Mouse (Mus musculus): ENCODE measurements at regions not wholly inside any gene's neighbourhood (a gene's known extent, or its start where the extent isn't known, plus 50 kb on each side); places are given as distances from the start of the nearest gene placed in this dataset.

DNA sequence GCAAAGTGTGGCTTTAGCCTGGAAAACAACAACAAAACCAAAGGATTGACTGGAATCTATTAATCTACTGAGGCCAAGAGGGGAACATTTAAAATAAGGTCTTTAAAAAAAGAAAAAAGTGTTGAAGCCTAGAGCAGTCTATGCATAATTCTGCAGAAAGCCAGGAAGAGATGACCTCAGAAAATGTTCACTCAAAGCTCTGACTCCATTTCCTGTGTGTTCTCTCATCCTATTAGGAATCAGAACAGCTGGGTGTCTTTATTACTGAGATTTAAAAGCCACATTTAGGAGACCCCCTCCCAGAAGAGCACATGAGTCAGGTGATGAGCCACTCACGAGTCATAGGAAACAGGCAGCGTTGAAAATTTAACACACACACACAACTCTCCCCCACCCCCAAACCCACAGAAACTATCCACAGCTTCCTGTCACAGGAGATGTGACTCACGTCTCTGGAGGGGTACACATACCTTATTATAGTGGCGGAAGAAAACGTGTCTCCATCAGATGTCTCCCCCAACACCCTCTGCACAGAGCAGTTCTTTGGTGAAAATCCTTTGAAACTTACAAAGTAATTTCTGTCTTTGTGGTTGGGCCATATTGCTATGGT is 140.2 kb upstream of the Hmga2 start:
- in situ Hi-C loops (cut with MboI, MseI), result no loop called here

DNA sequence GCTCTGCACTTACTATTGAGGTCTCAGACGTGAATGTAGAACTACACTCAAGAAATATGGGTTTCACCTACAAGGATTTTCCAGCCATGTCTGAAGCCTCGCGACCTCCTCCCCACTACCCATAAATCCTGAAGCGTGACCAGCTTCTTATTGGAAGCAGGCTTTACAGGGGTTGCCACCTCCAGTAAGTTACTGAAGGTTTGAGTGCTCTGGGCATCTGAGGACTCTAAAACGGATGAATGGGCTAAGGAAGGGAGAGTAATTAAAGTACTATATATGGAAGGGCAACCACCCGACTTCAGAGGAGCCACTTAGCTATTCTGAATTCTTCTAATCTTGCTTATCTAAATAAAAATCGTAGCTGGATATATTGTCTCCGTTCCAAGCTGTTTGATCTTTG is 136.1 kb upstream of the Hmga2 start:
- in situ Hi-C loops (cut with MboI, MseI), result no loop called here

DNA sequence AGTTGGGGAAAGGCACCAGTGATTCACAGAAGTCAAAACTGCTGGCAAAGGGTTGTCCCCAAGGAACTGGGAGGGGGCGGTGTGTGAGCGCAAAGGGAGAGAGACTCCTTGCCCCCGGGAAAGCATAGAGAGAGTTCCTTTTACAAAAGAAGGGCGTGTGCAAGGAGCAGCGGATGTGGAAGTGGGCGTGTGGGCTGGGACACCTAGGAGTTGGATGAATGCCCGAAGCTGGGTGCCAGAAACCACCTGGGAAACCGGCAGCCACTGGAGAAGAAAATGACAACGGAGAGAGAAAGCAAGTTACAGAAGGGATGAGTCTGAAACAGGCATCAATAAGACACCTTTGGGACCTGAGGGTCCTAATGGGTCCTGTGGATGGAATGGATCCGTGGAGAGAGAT is 133.8 kb upstream of the Hmga2 start:
- in situ Hi-C loops (cut with MboI, MseI), result no loop called here

DNA sequence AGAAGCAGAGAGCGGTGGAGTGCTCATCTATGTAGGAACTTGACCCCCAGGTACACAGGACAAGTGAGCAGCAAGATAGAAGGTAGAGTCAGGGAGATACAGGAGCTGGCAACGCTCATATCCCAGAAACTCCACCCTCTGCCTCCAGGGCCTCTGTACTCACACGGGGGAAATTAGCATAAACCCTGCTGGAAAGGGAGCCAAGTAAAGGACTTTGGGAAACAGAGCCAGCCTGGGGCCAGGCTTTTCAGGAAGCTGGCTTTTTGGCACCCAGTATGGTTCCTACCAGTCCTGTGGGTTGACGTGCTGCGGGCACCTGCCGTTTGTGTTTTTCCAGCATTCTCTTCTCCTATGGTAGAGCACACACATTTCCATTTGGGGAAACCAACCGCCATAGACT is 128.2 kb upstream of the Hmga2 start:
- in situ Hi-C loops (cut with MboI, MseI), result no loop called here

DNA sequence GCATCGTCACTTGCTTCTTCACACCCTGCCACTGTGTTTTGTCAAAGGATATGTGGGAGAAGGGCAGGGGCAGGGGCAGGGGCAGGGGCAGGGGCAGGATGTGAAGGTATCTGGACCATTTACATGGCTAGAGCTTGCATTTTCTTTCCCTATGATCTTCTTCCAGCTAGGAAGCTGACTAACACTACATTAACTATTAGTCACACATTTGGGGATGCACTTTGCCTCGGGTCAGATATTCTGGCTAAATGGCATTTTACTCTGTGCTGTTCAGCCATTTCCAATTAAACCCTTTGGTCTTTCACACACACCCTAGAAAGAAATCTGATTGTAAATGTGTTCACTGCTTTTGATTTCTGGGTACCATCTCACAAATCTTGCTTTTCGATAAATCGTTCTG is 126.9 kb upstream of the Hmga2 start:
- in situ Hi-C loops (cut with MboI, MseI), result no loop called here

DNA sequence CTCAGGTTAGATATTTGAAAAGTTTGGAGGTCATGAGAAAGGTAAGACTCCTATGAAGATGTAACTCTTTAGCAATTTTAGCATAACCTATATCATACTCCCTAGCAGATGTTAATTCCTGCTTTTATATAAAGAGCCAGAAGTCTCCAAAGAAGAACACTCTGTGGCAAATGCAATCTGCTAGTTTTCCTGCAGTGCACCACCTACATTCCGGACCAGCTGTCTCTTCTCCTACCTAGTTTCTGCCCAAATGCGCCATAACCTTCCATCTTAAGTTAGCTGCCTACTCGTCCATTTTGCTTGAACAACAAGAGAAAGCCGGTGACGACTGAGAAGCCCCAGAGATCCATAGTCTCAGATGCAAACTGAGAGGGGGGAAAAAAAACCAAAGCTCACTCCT is 124.5 kb upstream of the Hmga2 start:
- in situ Hi-C loops (cut with MboI, MseI), result no loop called here

DNA sequence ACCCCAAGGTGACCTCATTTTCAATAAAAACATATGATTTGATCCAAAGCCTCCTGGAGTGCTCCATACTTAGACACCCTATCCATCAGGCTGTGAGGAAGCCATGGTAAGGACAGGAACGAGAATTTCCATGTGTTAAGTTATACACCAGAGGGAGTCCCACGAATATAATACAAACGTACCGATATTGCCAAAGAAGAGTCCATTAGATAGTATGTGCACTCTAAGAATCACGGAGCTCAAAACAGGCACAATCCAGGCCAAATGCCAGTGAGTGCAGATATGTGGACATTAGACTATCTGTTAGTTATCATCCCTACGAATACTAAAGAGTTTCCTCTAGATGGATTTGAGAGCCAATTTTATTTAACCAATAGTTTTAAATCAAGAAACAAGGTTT is 123.3 kb upstream of the Hmga2 start:
- in situ Hi-C loops (cut with MboI, MseI), result no loop called here

DNA sequence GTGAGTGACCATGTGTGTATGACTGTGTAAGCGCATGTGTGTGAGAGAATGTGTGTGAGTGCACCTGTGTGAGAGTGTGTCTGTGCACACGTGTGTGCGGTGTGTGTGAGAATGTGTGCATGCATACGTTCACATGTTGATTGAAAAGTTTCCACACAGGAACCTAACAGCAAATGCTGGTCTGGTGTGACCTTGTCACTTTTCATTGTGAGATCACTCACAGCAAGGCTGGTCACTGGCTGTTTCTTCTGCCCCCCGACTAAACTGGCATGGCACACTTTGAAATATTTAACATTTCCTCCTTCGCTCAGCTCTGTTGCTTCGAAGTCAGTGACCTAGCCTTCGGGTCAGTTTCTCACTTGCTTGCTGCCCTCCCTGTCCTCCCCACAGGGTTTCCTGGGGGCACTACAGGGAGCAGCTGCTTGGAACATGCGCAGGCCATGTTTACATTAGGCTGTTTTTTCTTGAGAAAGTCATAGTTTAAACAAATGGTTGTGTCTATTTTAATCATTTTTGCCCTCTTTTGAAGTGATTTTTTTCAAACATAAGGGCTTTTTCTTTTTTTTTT is 121.1 kb upstream of the Hmga2 start:
- in situ Hi-C loops (cut with MboI, MseI), result no loop called here

DNA sequence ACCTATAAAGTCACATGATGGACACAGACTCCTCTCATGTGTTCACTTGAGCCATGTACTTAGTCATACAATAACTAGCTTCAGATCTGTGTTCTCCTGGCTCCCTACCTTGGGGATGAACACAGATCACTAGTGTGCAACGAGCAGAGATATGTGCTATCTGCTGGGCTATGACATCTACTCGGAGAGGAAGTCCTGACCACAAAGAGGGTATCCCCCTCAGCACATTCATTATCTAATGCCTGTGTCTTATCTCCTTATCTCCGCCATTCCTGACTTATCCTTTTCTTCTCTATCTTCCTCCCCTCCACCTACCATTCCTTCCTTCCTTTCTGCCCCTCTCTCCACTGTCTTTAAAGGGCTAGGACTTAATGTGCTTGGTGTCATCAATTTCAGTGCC is 118.9 kb upstream of the Hmga2 start:
- in situ Hi-C loops (cut with MboI, MseI), result no loop called here

DNA sequence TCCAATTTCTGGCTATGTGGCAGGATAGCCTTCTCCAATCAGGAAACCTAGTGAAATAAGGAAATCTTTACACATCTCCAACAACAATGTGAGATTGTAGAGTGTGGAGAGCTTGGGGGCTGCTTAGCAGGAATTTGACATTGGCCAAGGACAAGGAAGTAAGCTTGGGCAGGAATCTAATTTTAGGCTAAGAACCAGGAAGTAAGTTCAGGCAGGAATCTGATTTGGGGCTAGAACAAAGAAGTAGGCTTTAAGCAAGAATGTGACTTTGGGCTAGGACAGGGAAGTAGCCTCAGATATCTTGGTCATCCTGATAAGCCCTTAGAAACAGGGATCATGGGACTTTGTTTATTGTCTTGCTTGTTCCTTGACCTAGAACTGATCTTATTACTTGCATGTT is 117.6 kb upstream of the Hmga2 start:
- in situ Hi-C loops (cut with MboI, MseI), result no loop called here

DNA sequence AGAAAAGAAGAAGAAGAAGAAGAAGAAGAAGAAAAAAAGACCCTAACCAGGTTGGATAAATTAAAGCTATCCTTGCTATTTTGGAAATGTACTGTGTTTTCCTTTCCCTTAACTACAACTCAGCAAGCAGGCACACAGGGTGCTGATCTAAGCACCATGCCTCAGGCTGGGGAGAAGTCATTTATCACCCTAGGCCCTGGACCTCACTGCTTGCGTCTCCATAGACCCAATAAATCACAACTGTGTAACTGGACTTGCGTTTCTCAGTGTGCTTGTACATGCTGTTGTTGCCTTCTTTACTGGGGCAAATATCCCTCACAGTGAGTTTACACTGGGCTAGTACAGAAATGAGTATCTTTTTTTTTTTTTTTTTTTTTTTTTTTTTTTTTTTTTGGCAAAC is 113.4 kb upstream of the Hmga2 start:
- in situ Hi-C loops (cut with MboI, MseI), result loop anchor here (5.0 kb wide), 1 partner anchor 113 kb away; no protein-coding TSS in a partner anchor

DNA sequence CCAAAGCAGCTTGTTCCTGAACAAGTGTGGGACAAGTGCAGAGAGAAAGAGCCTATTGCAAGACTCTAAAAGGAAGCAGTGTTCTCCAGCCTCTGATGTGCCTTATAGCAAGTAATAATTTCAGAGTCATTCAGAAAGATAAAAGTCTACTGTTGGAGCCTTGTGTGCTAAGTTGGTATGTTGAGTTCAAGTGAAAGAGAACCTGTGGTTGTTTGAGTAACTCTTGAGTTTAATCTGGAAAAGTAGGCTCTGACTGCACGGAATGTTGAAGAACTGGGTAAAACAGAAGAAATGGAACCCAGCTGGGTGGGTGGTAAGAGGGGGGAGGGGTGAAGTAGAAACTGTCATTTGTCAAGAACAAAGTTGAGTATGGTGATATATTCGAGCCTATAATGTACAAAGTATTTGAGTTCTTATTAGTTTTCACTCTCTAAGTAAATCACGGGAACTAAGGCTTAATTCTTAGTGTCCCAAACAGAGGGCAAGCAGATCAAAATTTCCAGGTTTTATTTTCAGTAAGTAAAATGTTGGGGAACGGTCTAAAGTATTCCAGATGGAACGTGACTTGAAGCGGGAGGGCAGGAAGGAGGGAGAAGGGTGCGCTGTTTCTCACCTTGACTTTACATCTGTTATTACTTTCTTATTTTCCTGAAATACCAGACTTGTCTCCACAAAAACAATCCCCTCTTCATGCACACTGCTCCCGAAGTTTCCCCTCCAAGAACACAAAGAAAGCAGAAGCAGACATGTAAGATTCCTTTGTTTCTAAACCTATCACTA is 111.8 kb upstream of the Hmga2 start:
- in situ Hi-C loops (cut with MboI, MseI), result loop anchor here (5.0 kb wide), 1 partner anchor 114 kb away; no protein-coding TSS in a partner anchor

DNA sequence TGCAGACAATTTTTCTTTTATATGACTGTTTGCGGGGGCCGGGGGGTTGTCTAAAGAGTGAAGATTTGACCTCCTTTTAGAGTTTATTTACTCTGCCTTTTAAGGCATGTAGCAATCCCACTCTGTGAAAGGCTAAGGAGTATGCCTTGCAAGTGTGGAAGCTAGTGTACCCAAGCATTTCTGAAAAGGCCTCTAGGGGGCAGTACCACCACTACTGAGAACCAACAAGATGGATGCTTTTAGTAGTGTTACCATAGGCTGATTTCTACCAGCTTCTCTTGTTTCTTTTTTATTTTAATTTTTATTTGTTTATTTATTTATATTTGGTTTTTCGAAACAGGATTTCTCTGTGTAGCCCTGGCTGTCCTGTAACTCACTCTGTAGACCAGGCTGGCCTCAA is 110.9 kb upstream of the Hmga2 start:
- in situ Hi-C loops (cut with MboI, MseI), result loop anchor here (5.0 kb wide), 1 partner anchor 115 kb away; no protein-coding TSS in a partner anchor

DNA sequence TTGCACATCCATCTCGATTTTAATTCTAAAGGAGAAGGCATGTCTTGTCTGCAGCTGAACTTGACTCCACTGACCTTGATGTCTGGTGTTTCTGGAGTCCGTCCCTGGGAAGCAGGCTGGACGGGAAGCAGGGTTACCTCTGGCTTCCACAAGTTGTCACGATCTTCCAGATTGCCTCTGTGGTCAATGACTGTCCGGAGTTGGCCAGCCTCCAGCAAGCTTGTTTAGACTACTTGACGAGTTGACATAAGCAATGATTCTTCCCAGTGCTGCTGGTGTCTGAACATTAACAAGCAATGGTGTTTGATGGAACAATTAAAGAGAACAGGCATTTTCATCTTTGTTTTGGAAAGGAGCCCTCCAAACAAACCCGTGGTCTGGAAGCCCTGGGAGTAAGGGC is 106.2 kb upstream of the Hmga2 start:
- in situ Hi-C loops (cut with MboI, MseI), result no loop called here

DNA sequence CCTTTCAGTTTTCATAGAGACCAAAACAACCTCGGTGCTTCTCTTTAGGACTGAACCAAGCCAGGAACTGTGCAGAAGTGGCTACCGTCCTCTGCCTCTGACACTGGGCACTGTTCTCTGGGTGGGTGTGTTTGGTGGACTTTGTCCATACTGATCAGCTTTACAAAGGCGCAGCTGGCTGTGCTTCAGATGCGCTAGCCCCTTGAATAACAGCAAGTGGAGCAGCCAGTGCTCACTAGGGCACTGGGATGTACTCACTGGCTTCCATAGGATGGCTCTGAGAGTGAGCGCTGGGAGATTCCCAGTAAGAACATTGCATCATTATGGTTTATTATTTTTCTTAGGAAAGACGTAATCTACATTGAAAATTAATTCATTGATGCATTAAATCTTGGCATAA is 105.3 kb upstream of the Hmga2 start:
- in situ Hi-C loops (cut with MboI, MseI), result no loop called here

DNA sequence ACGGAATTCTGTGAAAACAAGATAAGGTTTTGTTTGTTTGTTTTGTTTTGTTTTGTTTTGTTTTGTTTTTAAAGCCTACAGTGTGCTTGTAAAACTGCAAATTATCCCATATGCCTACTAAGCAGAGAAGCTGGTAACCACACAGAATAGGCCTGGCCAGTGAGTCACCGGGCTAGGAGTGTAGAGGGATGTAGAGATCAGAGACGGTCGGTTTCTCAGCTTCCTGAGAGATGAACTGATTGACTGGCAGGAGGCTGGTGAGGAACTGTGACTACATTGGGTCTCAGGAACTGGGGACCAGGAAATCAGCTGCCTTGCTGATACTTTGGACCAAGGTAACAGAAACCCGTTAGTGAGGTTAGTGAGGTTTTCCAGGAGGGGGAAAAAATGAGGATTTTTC is 100.6 kb upstream of the Hmga2 start:
- in situ Hi-C loops (cut with MboI, MseI), result no loop called here

DNA sequence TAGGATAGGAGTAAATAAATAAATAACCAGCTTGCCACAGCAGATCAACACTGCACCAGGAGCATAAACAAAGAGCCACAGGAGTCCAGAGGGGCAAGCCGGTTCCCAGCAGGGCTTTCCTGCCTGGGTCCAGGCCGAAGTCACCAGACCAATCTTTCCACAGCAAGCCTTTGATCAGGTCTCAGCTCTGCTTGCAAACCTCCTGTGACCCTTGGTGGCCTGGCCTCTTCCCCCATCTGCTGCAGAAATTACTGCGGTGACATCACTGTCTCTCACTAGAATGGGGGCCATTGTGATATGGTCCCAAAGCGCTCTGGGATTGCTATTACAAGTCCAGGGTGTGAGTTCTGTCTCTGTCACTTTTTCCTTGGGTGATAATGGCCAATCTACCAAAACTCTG is 99.9 kb upstream of the Hmga2 start:
- in situ Hi-C loops (cut with MboI, MseI), result no loop called here

DNA sequence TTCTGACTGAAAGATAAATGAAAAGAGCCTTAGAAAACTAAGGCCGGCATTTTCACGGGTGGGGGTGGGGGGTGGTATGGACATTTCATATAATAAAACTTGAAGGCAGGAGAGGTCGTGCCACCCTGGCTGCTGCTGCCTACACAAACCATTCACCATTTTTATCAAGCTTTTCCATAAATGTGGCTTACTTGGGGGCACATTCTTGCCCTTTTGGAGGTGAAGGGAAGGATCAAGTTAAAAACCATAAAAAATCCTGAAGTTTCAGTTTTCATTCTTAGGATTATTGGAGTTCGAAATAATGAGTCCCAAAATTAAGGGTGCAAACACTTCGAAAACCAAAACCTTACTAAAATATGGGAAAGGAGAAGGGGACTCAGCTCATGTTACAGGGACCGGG is 95.1 kb upstream of the Hmga2 start:
- in situ Hi-C loops (cut with MboI, MseI), result no loop called here

DNA sequence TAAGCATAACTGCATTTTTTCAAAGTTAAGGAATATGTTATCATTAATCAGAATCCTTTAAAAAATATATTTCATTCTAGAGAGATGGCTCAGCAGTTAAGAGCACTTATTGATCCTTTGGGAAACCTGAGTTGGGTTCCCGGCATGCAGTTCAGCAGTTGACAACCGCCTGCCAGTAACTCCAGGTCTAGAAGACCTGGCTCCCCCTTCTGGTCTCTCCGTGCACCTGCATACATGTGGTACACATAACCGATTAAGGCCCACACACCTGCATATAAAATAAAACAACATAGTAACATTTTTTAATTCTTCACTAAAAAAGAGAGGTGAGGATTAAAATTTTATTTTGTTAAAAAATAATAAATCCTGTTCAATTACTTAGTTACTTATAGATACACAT is 89.7 kb upstream of the Hmga2 start:
- in situ Hi-C loops (cut with MboI, MseI), result no loop called here

DNA sequence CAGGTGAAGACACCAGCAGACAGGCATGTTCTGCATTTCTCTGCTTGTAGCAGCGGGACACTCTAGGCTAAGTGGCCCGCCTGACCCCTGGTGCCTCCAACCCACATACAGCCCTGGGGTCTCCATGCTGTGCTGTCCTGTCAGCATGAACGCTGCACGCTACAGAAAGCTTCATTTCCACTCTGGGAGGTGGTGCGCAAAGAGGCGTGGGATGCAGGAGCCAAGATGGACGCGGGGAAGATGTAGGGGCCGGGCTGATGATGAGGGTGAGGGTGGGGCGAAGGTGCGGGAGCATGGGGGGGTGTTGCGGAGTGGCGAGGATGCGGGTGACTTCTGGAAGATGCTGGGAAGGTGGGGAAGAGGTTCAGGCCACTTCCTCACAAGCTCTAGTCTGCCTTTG is 88.6 kb upstream of the Hmga2 start:
- in situ Hi-C loops (cut with MboI, MseI), result no loop called here

DNA sequence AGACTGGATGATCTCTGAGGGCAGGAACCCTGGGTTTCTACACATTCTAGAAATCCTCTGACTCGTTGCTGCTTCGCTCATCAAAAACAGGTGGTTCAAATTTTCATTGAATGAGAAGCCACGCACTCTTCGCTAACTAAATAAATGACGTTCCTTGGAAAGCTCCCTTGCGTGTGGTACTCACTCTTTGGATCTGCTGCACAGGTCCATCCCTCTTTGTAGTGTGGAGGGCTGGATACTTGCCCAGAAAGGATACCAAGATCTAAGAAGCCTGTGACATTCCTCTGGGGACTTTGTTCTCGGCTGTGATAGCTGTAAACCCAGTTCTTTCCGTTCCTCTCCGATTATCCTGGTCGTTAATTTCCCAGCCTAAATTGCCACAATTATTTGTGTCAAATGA is 87.7 kb upstream of the Hmga2 start:
- in situ Hi-C loops (cut with MboI, MseI), result no loop called here

DNA sequence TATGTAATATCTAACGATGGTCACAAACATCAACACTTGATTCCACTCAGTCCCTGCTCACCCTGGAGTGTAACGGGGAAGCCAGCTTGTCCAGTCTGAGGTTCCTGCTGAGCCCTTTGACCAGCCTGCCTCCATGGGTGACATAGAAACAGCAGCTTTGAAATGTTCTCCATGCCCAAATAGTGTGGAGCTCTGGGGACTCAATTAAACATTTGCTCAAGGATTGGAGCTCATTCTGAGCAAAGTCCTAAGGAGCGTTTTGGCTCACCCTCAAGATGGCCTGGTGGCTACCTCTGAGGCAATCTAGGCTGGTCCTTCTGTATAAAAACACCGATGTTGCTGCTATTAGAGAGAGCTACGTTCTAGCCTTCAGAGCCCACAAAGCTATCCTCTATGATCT is 85.6 kb upstream of the Hmga2 start:
- in situ Hi-C loops (cut with MboI, MseI), result no loop called here

DNA sequence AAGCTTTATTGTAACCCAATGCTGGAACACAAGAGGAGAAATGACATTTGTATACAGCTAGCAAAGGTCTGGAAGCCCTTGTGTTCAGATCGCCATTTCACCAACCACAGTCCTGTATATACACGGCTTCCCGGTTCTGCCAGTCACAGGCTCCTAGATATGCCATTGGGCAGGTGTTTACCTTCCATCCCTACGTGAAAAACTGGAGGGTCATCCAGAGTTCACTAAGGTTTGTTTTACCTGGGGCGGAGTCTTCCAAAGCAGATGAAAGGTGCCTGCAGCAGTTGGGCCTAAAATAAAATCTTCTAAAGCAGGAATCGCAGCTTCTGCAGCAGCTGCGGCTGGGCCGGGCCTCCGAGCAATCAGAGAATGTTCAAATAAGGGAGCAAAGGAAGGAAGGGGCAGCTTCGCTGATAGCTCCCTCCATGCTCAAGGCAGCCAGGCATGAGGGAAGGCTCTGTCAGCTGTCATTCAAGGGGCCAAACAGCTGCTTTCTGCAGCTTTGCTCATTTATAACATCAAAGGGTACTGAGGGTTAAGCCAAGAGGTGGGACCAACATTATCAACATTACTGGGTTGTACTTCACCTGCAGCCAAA is 81.7 kb upstream of the Hmga2 start:
- in situ Hi-C loops (cut with MboI, MseI), result no loop called here
